Mouse (Mus musculus) midbrain, embryonic 10.5 days (tissue): ENCODE results near the gene Atxn7l1. TPM values are rescaled to one million over a fixed set of nuclear protein-coding genes. Genes with fewer than 3 reads are reported as not detected.
"Not testable (repeated sequence)": the region's sequence is repeated elsewhere in the genome, so short reads cannot be mapped to it uniquely, and the experiment has no call there.

ENCODE experiments used
- DNase-seq: peaks from one replicate; pipeline ENCODE4 v3.0.0-alpha.2; 2017; ENCODE audit warnings: low spot score
- H3K27ac ChIP-seq: fragments of 300-500 bp; sonication (generic); replicated peaks from 2 replicates; pipeline ENCODE4 v1.5.1; 2016; ENCODE audit warnings: mild to moderate bottlenecking
- H3K27me3 ChIP-seq: fragments of 300-500 bp; sonication (generic); 2 replicates; pipeline ENCODE4 v1.6.1; 2016; ENCODE audit warnings: low read depth, mild to moderate bottlenecking; ENCODE audit not compliant: poor library complexity, severe bottlenecking
- H3K36me3 ChIP-seq: fragments of 300-500 bp; sonication (generic); 2 replicates; pipeline ENCODE4 v1.6.1; 2016; ENCODE audit warnings: mild to moderate bottlenecking, moderate library complexity
- H3K4me1 ChIP-seq: fragments of 300-500 bp; sonication (generic); 2 replicates; pipeline ENCODE4 v1.6.1; 2016
- H3K4me3 ChIP-seq: fragments of 300-500 bp; sonication (generic); 2 replicates; pipeline ENCODE4 v1.5.1; 2016; ENCODE audit warnings: mild to moderate bottlenecking, moderate library complexity
- H3K9me3 ChIP-seq: fragments of 300-500 bp; sonication (generic); replicated peaks from 2 replicates; pipeline ENCODE4 v1.6.1; 2016; ENCODE audit warnings: mild to moderate bottlenecking
- WGBS: fragments of 180-500 bp; shearing (Covaris S2); methylation state at CpG from one replicate; pipeline ENCODE4 v1.1.7; 2016; 5-methylcytosine and 5-hydroxymethylcytosine counted together
- polyA plus RNA-seq: library from polyadenylated mRNA; unstranded; fragments of >200 nt; fragmentation: Nextera tagmentation; extraction: Ambion mirVana; gene quantifications from 2 replicates; pipeline ENCODE4 v1.2.1, GENCODE M21; 2016

Gene Atxn7l1
- polyA plus RNA-seq, 1 experiment from 2014 or later = 10.0 TPM

- Histone ChIP-seq H3K27me3 (no peaks in the 10 kb centered on the region), H3K9me3 (no peaks in the 10 kb centered on the region), H3K27ac (no peak overlapping the region), H3K4me3 (no peak overlapping the region), H3K36me3 (peaks cover 13% of the 10 kb centered on the region; the same call in 1 of the 2 replicates), H3K4me1 (peaks cover 4% of the 10 kb centered on the region; the same call in 1 of the 2 replicates)
- no peak for DNase-seq
- WGBS = 88% methylated on average over 8 of the region's 8 CpGs
Observed at GRCm38 (mm10) chr12:33158256-33158655, 10.8 kb downstream of the Atxn7l1 start.

GRCm38 (mm10) chr12:33160406-33160805 lies 12.9 kb downstream of the Atxn7l1 start:
- H3K27ac ChIP-seq = no peak overlapping the region
- H3K36me3 ChIP-seq = peaks cover 9% of the 10 kb centered on the region; the same call in 1 of the 2 replicates
- WGBS = 86% methylated on average over 7 of the region's 7 CpGs
- H3K9me3 ChIP-seq = no peaks in the 10 kb centered on the region
- H3K4me1 ChIP-seq = peaks cover 11% of the 10 kb centered on the region; the same call in 1 of the 2 replicates
- DNase-seq = no peak
- no peaks in the 10 kb centered on the region for H3K27me3 ChIP-seq
- H3K4me3 ChIP-seq = no peak overlapping the region

- Histone ChIP-seq H3K4me1 (peaks cover 15% of the 10 kb centered on the region; the same call in 1 of the 2 replicates), H3K27ac (peak overlapping the region; percentile 9; the same call in 1 of the 2 replicates), H3K4me3 (no peak overlapping the region), H3K9me3 (no peaks in the 10 kb centered on the region), H3K27me3 (no peaks in the 10 kb centered on the region), H3K36me3 (peaks cover 9% of the 10 kb centered on the region; the same call in 1 of the 2 replicates)
- no peak for DNase-seq
- WGBS = 71% methylated on average over 12 of the region's 12 CpGs
Observed at GRCm38 (mm10) chr12:33162541-33162940, 15.0 kb downstream of the Atxn7l1 start.

- H3K27me3 ChIP-seq, H3K4me3 ChIP-seq, H3K9me3 ChIP-seq, H3K36me3 ChIP-seq, H3K27ac ChIP-seq, DNase-seq: not testable (repeated sequence)
- peaks cover 15% of the 10 kb centered on the region; the same call in 1 of the 2 replicates for H3K4me1 ChIP-seq
- WGBS = 91% methylated on average over 5 of the region's 5 CpGs
Observed at GRCm38 (mm10) chr12:33164019-33164418, 16.5 kb downstream of the Atxn7l1 start.

GRCm38 (mm10) chr12:33166712-33167111 lies 19.2 kb downstream of the Atxn7l1 start:
- Histone ChIP-seq H3K36me3 (no peaks in the 10 kb centered on the region), H3K4me1 (peaks cover 15% of the 10 kb centered on the region; the same call in 1 of the 2 replicates)
- WGBS = 60% methylated on average over 8 of the region's 8 CpGs

GRCm38 (mm10) chr12:33167545-33167944 lies 20.1 kb downstream of the Atxn7l1 start:
- Histone ChIP-seq H3K36me3 (no peaks in the 10 kb centered on the region), H3K27me3 (no peaks in the 10 kb centered on the region), H3K9me3 (no peaks in the 10 kb centered on the region), H3K4me1 (peaks cover 13% of the 10 kb centered on the region; the same call in 1 of the 2 replicates), H3K4me3 (no peak overlapping the region), H3K27ac (no peak overlapping the region)
- WGBS = 85% methylated on average over 5 of the region's 5 CpGs
- DNase-seq = no peak

More at GRCm38 (mm10) chr12:33166712-33167111, 19.2 kb downstream of the Atxn7l1 start:
- Histone ChIP-seq H3K9me3 (no peaks in the 10 kb centered on the region), H3K27me3 (no peaks in the 10 kb centered on the region), H3K4me3 (no peak overlapping the region), H3K27ac (no peak overlapping the region)
- no peak for DNase-seq

GRCm38 (mm10) chr12:33168491-33168890 lies 21.0 kb downstream of the Atxn7l1 start:
- WGBS = 98% methylated on average over 2 of the region's 2 CpGs
- Histone ChIP-seq H3K4me3 (no peak overlapping the region), H3K27ac (no peak overlapping the region), H3K4me1 (peaks cover 11% of the 10 kb centered on the region; the same call in 1 of the 2 replicates), H3K36me3 (no peaks in the 10 kb centered on the region), H3K27me3 (no peaks in the 10 kb centered on the region), H3K9me3 (no peaks in the 10 kb centered on the region)
- no peak for DNase-seq

GRCm38 (mm10) chr12:33169777-33170494 lies 22.4 kb downstream of the Atxn7l1 start:
- Histone ChIP-seq H3K9me3 (no peaks in the 10 kb centered on the region), H3K27me3 (0 out of 2 replicates have a peak, but pooled peaks cover 6% of the 10 kb centered on the region), H3K4me3 (no peak overlapping the region), H3K27ac (no peak overlapping the region), H3K4me1 (peaks cover 21% of the 10 kb centered on the region), H3K36me3 (no peaks in the 10 kb centered on the region)
- no peak for DNase-seq
- WGBS = 91% methylated on average over 11 of the region's 11 CpGs

GRCm38 (mm10) chr12:33170822-33171221 lies 23.3 kb downstream of the Atxn7l1 start:
- Histone ChIP-seq H3K4me3 (no peak overlapping the region), H3K9me3 (no peaks in the 10 kb centered on the region), H3K36me3 (no peaks in the 10 kb centered on the region), H3K27me3 (0 out of 2 replicates have a peak, but pooled peaks cover 7% of the 10 kb centered on the region), H3K4me1 (peaks cover 25% of the 10 kb centered on the region), H3K27ac (no peak overlapping the region)
- no peak for DNase-seq
- WGBS = 96% methylated on average over 7 of the region's 7 CpGs

GRCm38 (mm10) chr12:33172926-33173325 lies 25.4 kb downstream of the Atxn7l1 start:
- 90% methylated on average over 9 of the region's 9 CpGs for WGBS
- DNase-seq = no peak
- peaks cover 33% of the 10 kb centered on the region for H3K4me1 ChIP-seq

GRCm38 (mm10) chr12:33173720-33174141 lies 26.2 kb downstream of the Atxn7l1 start:
- peaks cover 14% of the 10 kb centered on the region for H3K27me3 ChIP-seq
- peaks cover 33% of the 10 kb centered on the region for H3K4me1 ChIP-seq
- 92% methylated on average over 8 of the region's 8 CpGs for WGBS
- no peak overlapping the region for H3K27ac ChIP-seq
- H3K9me3 ChIP-seq = no peaks in the 10 kb centered on the region
- no peaks in the 10 kb centered on the region for H3K36me3 ChIP-seq
- H3K4me3 ChIP-seq = no peak overlapping the region
- DNase-seq = no peak

More at GRCm38 (mm10) chr12:33172926-33173325, 25.4 kb downstream of the Atxn7l1 start:
- Histone ChIP-seq H3K36me3 (no peaks in the 10 kb centered on the region), H3K27me3 (peaks cover 14% of the 10 kb centered on the region), H3K27ac (no peak overlapping the region), H3K4me3 (no peak overlapping the region), H3K9me3 (no peaks in the 10 kb centered on the region)

GRCm38 (mm10) chr12:33174171-33174570 lies 26.7 kb downstream of the Atxn7l1 start:
- Histone ChIP-seq H3K27ac (no peak overlapping the region), H3K9me3 (no peaks in the 10 kb centered on the region), H3K4me1 (peaks cover 33% of the 10 kb centered on the region), H3K36me3 (no peaks in the 10 kb centered on the region), H3K27me3 (peaks cover 14% of the 10 kb centered on the region), H3K4me3 (no peak overlapping the region)
- no peak for DNase-seq
- WGBS = 72% methylated on average over 7 of the region's 7 CpGs

GRCm38 (mm10) chr12:33174675-33175357 lies 27.3 kb downstream of the Atxn7l1 start:
- no peak overlapping the region for H3K4me3 ChIP-seq
- peaks cover 33% of the 10 kb centered on the region for H3K4me1 ChIP-seq
- 71% methylated on average over 10 of the region's 10 CpGs for WGBS
- H3K36me3 ChIP-seq = no peaks in the 10 kb centered on the region
- H3K27ac ChIP-seq = no peak overlapping the region
- H3K9me3 ChIP-seq = no peaks in the 10 kb centered on the region
- DNase-seq = no peak
- peaks cover 14% of the 10 kb centered on the region for H3K27me3 ChIP-seq
